Mouse (Mus musculus) intestine, postnatal 0 days (tissue): ENCODE results near the gene Golga2. TPM values are rescaled to one million over a fixed set of nuclear protein-coding genes. Genes with fewer than 3 reads are reported as not detected.

Source experiments
- ATAC-seq: fragments of 200-750 bp; cut with Nextera tagmentation; 2 replicates; pipeline ENCODE4 v1.8.0; 2017; ENCODE audit warnings: mild to moderate bottlenecking, moderate TSS enrichment, moderate library complexity
- H3K27ac ChIP-seq: fragments of 300-500 bp; sonication (generic); 2 replicates; pipeline ENCODE4 v1.5.1; 2014; ENCODE audit warnings: mild to moderate bottlenecking, low read depth, low read length, moderate library complexity
- H3K27me3 ChIP-seq: fragments of 300-500 bp; sonication (generic); replicated peaks from 2 replicates; pipeline ENCODE4 v1.6.1; 2014; ENCODE audit warnings: low read length, mixed read lengths; ENCODE audit not compliant: control insufficient read depth, insufficient read depth
- H3K36me3 ChIP-seq: fragments of 300-500 bp; sonication (generic); 2 replicates; pipeline ENCODE4 v1.6.1; 2014; ENCODE audit warnings: mild to moderate bottlenecking, moderate library complexity; ENCODE audit not compliant: control insufficient read depth, insufficient read depth
- H3K4me1 ChIP-seq: fragments of 300-500 bp; sonication (generic); replicated peaks from 2 replicates; pipeline ENCODE4 v1.6.1; 2014; ENCODE audit warnings: antibody characterized with exemption, low read length, mixed read lengths; ENCODE audit not compliant: control insufficient read depth, insufficient read depth
- H3K4me2 ChIP-seq: fragments of 300-500 bp; sonication (generic); replicated peaks from 2 replicates; pipeline ENCODE4 v1.6.1; 2014; ENCODE audit warnings: low read depth, mild to moderate bottlenecking, moderate library complexity
- H3K4me3 ChIP-seq: fragments of 300-500 bp; sonication (generic); 2 replicates; pipeline ENCODE4 v1.5.1; 2014; ENCODE audit warnings: low read depth, low read length
- H3K9ac ChIP-seq: fragments of 300-500 bp; sonication (generic); 2 replicates; pipeline ENCODE4 v1.6.1; 2014; ENCODE audit warnings: mild to moderate bottlenecking, low read depth, low read length
- H3K9me3 ChIP-seq: fragments of 300-500 bp; sonication (generic); 2 replicates; pipeline ENCODE4 v1.6.1; 2016; ENCODE audit warnings: mixed run types; ENCODE audit not compliant: control insufficient read depth
- CTCF ChIP-seq: sonication (generic); IDR thresholded peaks from 2 replicates; pipeline ENCODE4 v1.5.1; 2016; ENCODE audit warnings: low read depth, mild to moderate bottlenecking, control low read depth, antibody characterized with exemption, moderate library complexity
- WGBS: fragments of 180-500 bp; shearing (Covaris S2); extraction: QIAGEN DNeasy Blood & Tissue Kit; methylation state at CpG from one replicate; pipeline ENCODE4 v1.1.7; 2014; 5-methylcytosine and 5-hydroxymethylcytosine counted together
- polyA plus RNA-seq: library from polyadenylated mRNA; unstranded; fragments of >200 nt; fragmentation: Nextera tagmentation; extraction: Ambion mirVana; gene quantifications from 2 replicates; pipeline ENCODE4 v1.2.1, GENCODE M21; 2015

Gene Golga2
- polyA plus RNA-seq, 1 experiment from 2014 or later: 15.2 TPM

- 22% methylated on average over 6 of the region's 6 CpGs for WGBS
- peak overlapping the region; percentile 73 for H3K9ac ChIP-seq
- H3K27me3 ChIP-seq: no peaks in the 10 kb centered on the region
- peaks cover 3% of the 10 kb centered on the region; the same call in 1 of the 2 replicates for H3K4me1 ChIP-seq
- H3K27ac ChIP-seq: peak overlapping the region; percentile 78
- no peak for TF ChIP-seq CTCF
- peak overlapping the region; percentile 71 for H3K4me2 ChIP-seq
- ATAC-seq: peak; percentile 70
- H3K36me3 ChIP-seq: peaks cover 40% of the 10 kb centered on the region
- no peaks in the 10 kb centered on the region for H3K9me3 ChIP-seq
- H3K4me3 ChIP-seq: peak overlapping the region; percentile 77
These were observed 28.2 kb upstream of the Golga2 start for GRCm38 (mm10) chr2:32258887-32259533.

GRCm38 (mm10) chr2:32259657-32260417 is 27.3 kb upstream of the Golga2 start, which contains the start of gene Uck1:
Gene Uck1, minus strand, starts transcription at chr2:32260159.
- H3K4me3 ChIP-seq: peak within 1 kb of the TSS; percentile 77
- ATAC-seq: peak; percentile 86
- peak within 1 kb of the TSS; percentile 73 for H3K9ac ChIP-seq
- H3K27me3 ChIP-seq: no peaks in the 10 kb centered on the region
- 0 out of 2 replicates have a peak, but pooled peaks have one; percentile 3 for TF ChIP-seq CTCF
- H3K27ac ChIP-seq: peak within 1 kb of the TSS; percentile 78
- peaks cover 32% of the 10 kb centered on the region for H3K36me3 ChIP-seq
- no peaks in the 10 kb centered on the region for H3K9me3 ChIP-seq
- under 1% methylated on average over 58 of the region's 59 CpGs for WGBS
- 0 out of 2 replicates have a peak, but pooled peaks cover 3% of the 10 kb centered on the region for H3K4me1 ChIP-seq
- peak within 1 kb of the TSS; percentile 71 for H3K4me2 ChIP-seq

- Histone ChIP-seq H3K36me3 (peaks cover 30% of the 10 kb centered on the region), H3K4me1 (0 out of 2 replicates have a peak, but pooled peaks cover 3% of the 10 kb centered on the region), H3K4me3 (no peak overlapping the region), H3K27ac (no peak overlapping the region), H3K9ac (no peak overlapping the region), H3K9me3 (no peaks in the 10 kb centered on the region), H3K27me3 (no peaks in the 10 kb centered on the region), H3K4me2 (peak overlapping the region; percentile 71)
- 41% methylated on average over 4 of the region's 4 CpGs for WGBS
- ATAC-seq: no peak
- TF ChIP-seq CTCF: peak; percentile 67
These were observed 26.5 kb upstream of the Golga2 start for GRCm38 (mm10) chr2:32260635-32261034.

GRCm38 (mm10) chr2:32275823-32276222 is 11.4 kb upstream of the Golga2 start:
- ATAC-seq: 0 out of 2 replicates have a peak, but pooled peaks have one; percentile 33
- Histone ChIP-seq H3K36me3 (peaks cover 36% of the 10 kb centered on the region), H3K27me3 (no peaks in the 10 kb centered on the region), H3K4me3 (no peak overlapping the region), H3K4me1 (no peaks in the 10 kb centered on the region), H3K4me2 (no peak overlapping the region), H3K9ac (no peak overlapping the region), H3K9me3 (no peaks in the 10 kb centered on the region), H3K27ac (no peak overlapping the region)
- 54% methylated on average over 3 of the region's 3 CpGs for WGBS
- TF ChIP-seq CTCF: peak; percentile 48

DNA sequence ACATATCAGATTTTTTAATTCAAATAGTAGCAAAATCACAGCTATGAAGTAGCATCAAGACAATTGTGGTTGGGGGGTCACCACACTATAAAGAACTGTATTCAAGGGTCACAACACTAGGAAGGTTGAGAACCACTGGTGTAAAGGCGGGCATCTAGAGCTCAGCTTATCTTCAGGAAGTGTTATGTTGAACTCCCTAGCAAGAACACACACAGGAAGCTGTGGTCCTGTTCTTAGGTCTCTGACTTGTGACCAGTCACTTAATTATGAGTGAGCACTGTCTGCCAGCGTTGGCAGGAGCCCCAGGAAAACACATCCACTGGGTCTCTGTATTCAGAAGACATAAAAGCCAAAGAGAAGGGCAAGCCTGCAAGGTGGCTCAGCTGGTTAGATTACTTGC is 4.9 kb upstream of the Golga2 start:
- H3K4me3 ChIP-seq: no peak overlapping the region
- ATAC-seq: no peak
- H3K36me3 ChIP-seq: peaks cover 46% of the 10 kb centered on the region
- H3K9ac ChIP-seq: no peak overlapping the region
- H3K27me3 ChIP-seq: no peaks in the 10 kb centered on the region
- no peak overlapping the region for H3K27ac ChIP-seq
- no peaks in the 10 kb centered on the region for H3K4me1 ChIP-seq
- TF ChIP-seq CTCF: no peak
- 81% methylated on average over 2 of the region's 2 CpGs for WGBS
- H3K4me2 ChIP-seq: no peak overlapping the region
- H3K9me3 ChIP-seq: no peaks in the 10 kb centered on the region

GRCm38 (mm10) chr2:32282727-32283126 is 4.5 kb upstream of the Golga2 start:
- ATAC-seq: no peak
- H3K4me2 ChIP-seq: no peak overlapping the region
- H3K27me3 ChIP-seq: no peaks in the 10 kb centered on the region
- H3K27ac ChIP-seq: no peak overlapping the region
- H3K4me3 ChIP-seq: no peak overlapping the region
- no peaks in the 10 kb centered on the region for H3K4me1 ChIP-seq
- WGBS: 77% methylated on average over 1 of the region's 1 CpGs
- no peaks in the 10 kb centered on the region for H3K9me3 ChIP-seq
- TF ChIP-seq CTCF: peak; percentile 87
- H3K36me3 ChIP-seq: peaks cover 42% of the 10 kb centered on the region
- no peak overlapping the region for H3K9ac ChIP-seq
